Mouse (Mus musculus) spleen, adult 2 months (tissue): Measurements from ENCODE around the gene Cep83.

Experiments
- CTCF ChIP-seq: fragments of 200-500 bp; IDR thresholded peaks from 2 replicates; pipeline ENCODE4 v1.5.1; 2011; ENCODE audit warnings: mild to moderate bottlenecking, inconsistent platforms; ENCODE audit not compliant: insufficient read depth, insufficient read length, insufficient replicate concordance; ENCODE audit errors: extremely low read depth
- POLR2A ChIP-seq: fragments of 200-500 bp; IDR thresholded peaks from 2 replicates; pipeline ENCODE4 v1.6.1; 2011; ENCODE audit warnings: low read depth, low read length, inconsistent platforms

- TF ChIP-seq CTCF, result no peak
- TF ChIP-seq POLR2A, result no peak
Measured at GRCm38 (mm10) chr10:94692163-94692562, 3.7 kb downstream of the Cep83 start.
